Mouse (Mus musculus): Measurements from ENCODE around the gene Kcnd2. TPM values are rescaled to one million over a fixed set of nuclear protein-coding genes. Genes with fewer than 3 reads are reported as not detected.
"Not testable (repeated sequence)": the region's sequence is repeated elsewhere in the genome, so short reads cannot be mapped to it uniquely, and the experiment has no call there.

The Kcnd2 gene
- total RNA-seq, 2 experiments from 2014 or later: 76.4 to 77.5 TPM

- intact Hi-C loops (cut with DNase I); DNase-seq (ENCODE audit: extremely low spot score in 1 of 2, low spot score in 2 of 2): not testable (repeated sequence)
Measured at GRCm38 (mm10) chr6:21385298-21385697, 170.0 kb downstream of the Kcnd2 start.

GRCm38 (mm10) chr6:21391776-21392175 is 176.5 kb downstream of the Kcnd2 start:
- intact Hi-C loops (cut with DNase I): no loop called here

GRCm38 (mm10) chr6:21413656-21414055 is 198.4 kb downstream of the Kcnd2 start:
- intact Hi-C loops (cut with DNase I): no loop called here
- DNase-seq (ENCODE audit: extremely low spot score in 1 of 2, low spot score in 2 of 2): no peak

More at GRCm38 (mm10) chr6:21391776-21392175, 176.5 kb downstream of the Kcnd2 start:
- DNase-seq (ENCODE audit: extremely low spot score in 1 of 2, low spot score in 2 of 2): no peak

- intact Hi-C loops (cut with DNase I): no loop called here
Measured at GRCm38 (mm10) chr6:21418246-21418645, 202.9 kb downstream of the Kcnd2 start.

GRCm38 (mm10) chr6:21424202-21424785 is 209.0 kb downstream of the Kcnd2 start:
- DNase-seq (ENCODE audit: extremely low spot score in 1 of 2, low spot score in 2 of 2): no peak
- intact Hi-C loops (cut with DNase I): no loop called here

More at GRCm38 (mm10) chr6:21418246-21418645, 202.9 kb downstream of the Kcnd2 start:
- DNase-seq (ENCODE audit: extremely low spot score in 1 of 2, low spot score in 2 of 2): peak; percentile 19 to 36

- intact Hi-C loops (cut with DNase I): no loop called here
- no peak for DNase-seq (ENCODE audit: extremely low spot score in 1 of 2, low spot score in 2 of 2)
Measured at GRCm38 (mm10) chr6:21431120-21431519, 215.8 kb downstream of the Kcnd2 start.

- intact Hi-C loops (cut with DNase I): loop anchor here (2.0 kb wide), 1 partner anchor 18 kb away; no protein-coding TSS in a partner anchor
- no peak for DNase-seq (ENCODE audit: extremely low spot score in 1 of 2, low spot score in 2 of 2)
Measured at GRCm38 (mm10) chr6:21464719-21465118, 249.4 kb downstream of the Kcnd2 start.

GRCm38 (mm10) chr6:21471891-21472544 is 256.7 kb downstream of the Kcnd2 start:
- intact Hi-C loops (cut with DNase I): no loop called here
- DNase-seq (ENCODE audit: extremely low spot score in 1 of 2, low spot score in 2 of 2): no peak

- no peak for DNase-seq (ENCODE audit: extremely low spot score in 1 of 2, low spot score in 2 of 2)
- intact Hi-C loops (cut with DNase I): no loop called here
Measured at GRCm38 (mm10) chr6:21482714-21483113, 267.4 kb downstream of the Kcnd2 start.

- intact Hi-C loops (cut with DNase I): no loop called here
- no peak for DNase-seq (ENCODE audit: extremely low spot score in 1 of 2, low spot score in 2 of 2)
Measured at GRCm38 (mm10) chr6:21488536-21488935, 273.2 kb downstream of the Kcnd2 start.

- no peak for DNase-seq (ENCODE audit: extremely low spot score in 1 of 2, low spot score in 2 of 2)
- intact Hi-C loops (cut with DNase I): no loop called here
Measured at GRCm38 (mm10) chr6:21502921-21503320, 287.6 kb downstream of the Kcnd2 start.

GRCm38 (mm10) chr6:21510621-21511239 is 295.4 kb downstream of the Kcnd2 start:
- DNase-seq (ENCODE audit: extremely low spot score in 1 of 2, low spot score in 2 of 2): no peak
- intact Hi-C loops (cut with DNase I): no loop called here

GRCm38 (mm10) chr6:21520351-21520750 is 305.0 kb downstream of the Kcnd2 start:
- DNase-seq (ENCODE audit: extremely low spot score in 1 of 2, low spot score in 2 of 2): no peak

GRCm38 (mm10) chr6:21527489-21528074 is 312.3 kb downstream of the Kcnd2 start:
- intact Hi-C loops (cut with DNase I): no loop called here
- DNase-seq (ENCODE audit: extremely low spot score in 1 of 2, low spot score in 2 of 2): no peak

More at GRCm38 (mm10) chr6:21520351-21520750, 305.0 kb downstream of the Kcnd2 start:
- intact Hi-C loops (cut with DNase I): no loop called here

- no peak for DNase-seq (ENCODE audit: extremely low spot score in 1 of 2, low spot score in 2 of 2)
- intact Hi-C loops (cut with DNase I): no loop called here
Measured at GRCm38 (mm10) chr6:21534009-21534408, 318.7 kb downstream of the Kcnd2 start.

GRCm38 (mm10) chr6:21534820-21535219 is 319.5 kb downstream of the Kcnd2 start:
- DNase-seq (ENCODE audit: extremely low spot score in 1 of 2, low spot score in 2 of 2): no peak
- intact Hi-C loops (cut with DNase I): no loop called here

- intact Hi-C loops (cut with DNase I): no loop called here
- no peak for DNase-seq (ENCODE audit: extremely low spot score in 1 of 2, low spot score in 2 of 2)
Measured at GRCm38 (mm10) chr6:21551501-21551900, 336.2 kb downstream of the Kcnd2 start.

GRCm38 (mm10) chr6:21570964-21571363 is 355.7 kb downstream of the Kcnd2 start:
- DNase-seq (ENCODE audit: extremely low spot score in 1 of 2, low spot score in 2 of 2): no peak
- intact Hi-C loops (cut with DNase I): no loop called here

- intact Hi-C loops (cut with DNase I): no loop called here
Measured at GRCm38 (mm10) chr6:21590156-21590555, 374.9 kb downstream of the Kcnd2 start.

GRCm38 (mm10) chr6:21597424-21597823 is 382.1 kb downstream of the Kcnd2 start:
- intact Hi-C loops (cut with DNase I): no loop called here
- DNase-seq (ENCODE audit: extremely low spot score in 1 of 2, low spot score in 2 of 2): no peak

More at GRCm38 (mm10) chr6:21590156-21590555, 374.9 kb downstream of the Kcnd2 start:
- no peak for DNase-seq (ENCODE audit: extremely low spot score in 1 of 2, low spot score in 2 of 2)
